Mouse (Mus musculus) urinary bladder, postnatal 14 days (tissue): Measurements from ENCODE around the gene Npr3.
A peak's percentile ranks its signal among the peaks of the same experiment; 100 is the strongest.
"Not testable (repeated sequence)": the region's sequence is repeated elsewhere in the genome, so short reads cannot be mapped to it uniquely, and the experiment has no call there.

Source experiments
- DNase-seq: peaks from one replicate; pipeline ENCODE4 v3.0.0; 2021; ENCODE audit warnings: low spot score

Gene Npr3

GRCm38 (mm10) chr15:11882508-11883205, 24.4 kb downstream of the Npr3 start:
- DNase-seq: no peak

GRCm38 (mm10) chr15:11881822-11882221, 25.3 kb downstream of the Npr3 start:
- no peak for DNase-seq

- no peak for DNase-seq
Observed at GRCm38 (mm10) chr15:11878334-11878733, 28.8 kb downstream of the Npr3 start.

GRCm38 (mm10) chr15:11877273-11877672, 29.8 kb downstream of the Npr3 start:
- no peak for DNase-seq

- DNase-seq: no peak
Observed at GRCm38 (mm10) chr15:11866918-11867317, 40.2 kb downstream of the Npr3 start.

GRCm38 (mm10) chr15:11863540-11863818, 43.6 kb downstream of the Npr3 start:
- no peak for DNase-seq

GRCm38 (mm10) chr15:11862785-11863539, 44.1 kb downstream of the Npr3 start:
- peak; percentile 20 for DNase-seq

- DNase-seq: no peak
Observed at GRCm38 (mm10) chr15:11862253-11862652, 44.8 kb downstream of the Npr3 start.

GRCm38 (mm10) chr15:11860259-11860658, 46.8 kb downstream of the Npr3 start:
- DNase-seq: no peak

- DNase-seq: no peak
Observed at GRCm38 (mm10) chr15:11859829-11860228, 47.3 kb downstream of the Npr3 start.

- DNase-seq: no peak
Observed at GRCm38 (mm10) chr15:11858411-11858810, 48.7 kb downstream of the Npr3 start.

- DNase-seq: no peak
Observed at GRCm38 (mm10) chr15:11845204-11846062, 61.7 kb downstream of the Npr3 start.

GRCm38 (mm10) chr15:11844115-11844514, 63.0 kb downstream of the Npr3 start:
- DNase-seq: no peak

- DNase-seq: no peak
Observed at GRCm38 (mm10) chr15:11841828-11842227, 65.3 kb downstream of the Npr3 start.

- no peak for DNase-seq
Observed at GRCm38 (mm10) chr15:11835913-11836312, 71.2 kb downstream of the Npr3 start.

GRCm38 (mm10) chr15:11822347-11822746, 84.7 kb downstream of the Npr3 start:
- not testable (repeated sequence) for DNase-seq

GRCm38 (mm10) chr15:11815551-11815950, 91.5 kb downstream of the Npr3 start:
- DNase-seq: no peak

- no peak for DNase-seq
Observed at GRCm38 (mm10) chr15:11803576-11803975, 103.5 kb downstream of the Npr3 start.

GRCm38 (mm10) chr15:11801863-11802722, 105.0 kb downstream of the Npr3 start:
- peak; percentile 18 for DNase-seq

GRCm38 (mm10) chr15:11794632-11795031, 112.5 kb downstream of the Npr3 start:
- no peak for DNase-seq
